Mouse (Mus musculus) forebrain, postnatal 0 days (tissue): Measurements from ENCODE around the gene Hyal1. TPM values are rescaled to one million over a fixed set of nuclear protein-coding genes. Genes with fewer than 3 reads are reported as not detected.

ENCODE experiments used
- ATAC-seq: fragments of 200-750 bp; cut with Nextera tagmentation; 2 replicates; pipeline ENCODE4 v1.8.0; 2017; ENCODE audit warnings: mild to moderate bottlenecking, moderate library complexity
- DNase-seq: peaks from one replicate; pipeline ENCODE4 v3.0.0-alpha.2; 2015
- H3K27ac ChIP-seq: fragments of 300-500 bp; sonication (generic); 2 replicates; pipeline ENCODE4 v1.5.1; 2014; ENCODE audit warnings: low read depth, mild to moderate bottlenecking, antibody characterized with exemption, low read length, moderate library complexity, mixed read lengths
- H3K27me3 ChIP-seq: fragments of 300-500 bp; sonication (generic); 2 replicates; pipeline ENCODE4 v1.6.1; 2014; ENCODE audit warnings: mild to moderate bottlenecking, low read length, mixed read lengths; ENCODE audit not compliant: insufficient read depth
- H3K36me3 ChIP-seq: fragments of 300-500 bp; sonication (generic); 2 replicates; pipeline ENCODE4 v1.6.1; 2014; ENCODE audit warnings: mild to moderate bottlenecking, moderate library complexity; ENCODE audit not compliant: insufficient read depth
- H3K4me1 ChIP-seq: fragments of 300-500 bp; sonication (generic); 2 replicates; pipeline ENCODE4 v1.6.1; 2014; ENCODE audit warnings: antibody characterized with exemption; ENCODE audit not compliant: insufficient read depth
- H3K4me2 ChIP-seq: fragments of 300-500 bp; sonication (generic); 2 replicates; pipeline ENCODE4 v1.6.1; 2014; ENCODE audit warnings: low read depth, mild to moderate bottlenecking, moderate library complexity
- H3K4me3 ChIP-seq: fragments of 300-500 bp; sonication (generic); 2 replicates; pipeline ENCODE4 v1.5.1; 2014; ENCODE audit warnings: low read depth, low read length, mixed read lengths
- H3K9ac ChIP-seq: fragments of 300-500 bp; sonication (generic); 2 replicates; pipeline ENCODE4 v1.6.1; 2014; ENCODE audit warnings: mild to moderate bottlenecking
- H3K9me3 ChIP-seq: fragments of 300-500 bp; sonication (generic); 2 replicates; pipeline ENCODE4 v1.6.1; 2016; ENCODE audit warnings: low read length
- CTCF ChIP-seq: sonication (generic); IDR thresholded peaks from 2 replicates; pipeline ENCODE4 v1.5.1; 2016; ENCODE audit warnings: antibody characterized with exemption, control low read depth, low read depth
- WGBS: fragments of 180-500 bp; shearing (Covaris S2); extraction: QIAGEN DNeasy Blood & Tissue Kit; methylation state at CpG from one replicate; pipeline ENCODE4 v1.1.7; 2014; 5-methylcytosine and 5-hydroxymethylcytosine counted together
- polyA plus RNA-seq: library from polyadenylated mRNA; unstranded; fragments of >200 nt; fragmentation: Nextera tagmentation; extraction: Ambion mirVana; gene quantifications from 2 replicates; pipeline ENCODE4 v1.2.1, GENCODE M21; 2015
- total RNA-seq: library from RNA; depleted of rRNA; stranded (reverse); fragments of >200 nt; gene quantifications from 2 replicates; pipeline ENCODE4 v1.2.3, GENCODE M21; 2014

Gene Hyal1
- total and polyA plus RNA-seq, 2 experiments from 2014 or later, result 1.9 to 3.5 TPM

GRCm38 (mm10) chr9:107567702-107568319, 8.9 kb upstream of the Hyal1 start, which contains the start of gene Hyal2:
TSS of gene Hyal2 (plus strand) at chr9:107567945.
- Histone ChIP-seq H3K4me1 (peaks cover 33% of the 10 kb centered on the region), H3K4me3 (peak within 1 kb of the TSS; percentile 63), H3K27me3 (no peaks in the 10 kb centered on the region), H3K9me3 (no peaks in the 10 kb centered on the region), H3K4me2 (peak within 1 kb of the TSS; percentile 76), H3K36me3 (peaks cover 31% of the 10 kb centered on the region), H3K9ac (peak within 1 kb of the TSS; percentile 69), H3K27ac (peak within 1 kb of the TSS; percentile 89)
- DNase-seq (no peak), ATAC-seq (no peak)
- no peak for TF ChIP-seq CTCF
- WGBS, result 9% methylated on average over 18 of the region's 18 CpGs

- Histone ChIP-seq H3K36me3 (peaks cover 38% of the 10 kb centered on the region), H3K27ac (peak overlapping the region; percentile 89), H3K4me3 (peak overlapping the region; percentile 63), H3K27me3 (no peaks in the 10 kb centered on the region), H3K9me3 (no peaks in the 10 kb centered on the region), H3K9ac (peak overlapping the region; percentile 69), H3K4me2 (peak overlapping the region; percentile 76), H3K4me1 (peaks cover 32% of the 10 kb centered on the region)
- TF ChIP-seq CTCF, result no peak; the same call in 1 of the 2 replicates
- DNase-seq (peak; percentile 94), ATAC-seq (peak; percentile 93)
- WGBS, result under 1% methylated on average over 41 of the region's 41 CpGs
Observed at GRCm38 (mm10) chr9:107568331-107569261, 8.1 kb upstream of the Hyal1 start.

GRCm38 (mm10) chr9:107569270-107569669, 7.5 kb upstream of the Hyal1 start:
- Histone ChIP-seq H3K4me2 (peak overlapping the region; percentile 76), H3K27me3 (no peaks in the 10 kb centered on the region), H3K9ac (peak overlapping the region; percentile 69), H3K4me1 (peaks cover 25% of the 10 kb centered on the region), H3K27ac (peak overlapping the region; percentile 89), H3K9me3 (no peaks in the 10 kb centered on the region), H3K36me3 (peaks cover 41% of the 10 kb centered on the region), H3K4me3 (peak overlapping the region; percentile 63)
- 0 out of 2 replicates have a peak, but pooled peaks have one; percentile 23 for TF ChIP-seq CTCF
- 0% methylated on average over 21 of the region's 23 CpGs for WGBS
- DNase-seq (no peak), ATAC-seq (peak; percentile 17)

GRCm38 (mm10) chr9:107570016-107570415, 6.7 kb upstream of the Hyal1 start:
- no peaks in the 10 kb centered on the region for H3K9me3 ChIP-seq
- peaks cover 24% of the 10 kb centered on the region for H3K4me1 ChIP-seq
- no peaks in the 10 kb centered on the region for H3K27me3 ChIP-seq
- ATAC-seq, result no peak
- peak overlapping the region; percentile 63 for H3K4me3 ChIP-seq
- peak overlapping the region; percentile 76 for H3K4me2 ChIP-seq
- no peak for TF ChIP-seq CTCF
- no peak for DNase-seq
- H3K27ac ChIP-seq, result peak overlapping the region; percentile 89; the same call in 1 of the 2 replicates
- H3K9ac ChIP-seq, result peak overlapping the region; percentile 69
- 37% methylated on average over 13 of the region's 13 CpGs for WGBS
- peaks cover 40% of the 10 kb centered on the region for H3K36me3 ChIP-seq

GRCm38 (mm10) chr9:107570845-107571244, 5.9 kb upstream of the Hyal1 start:
- Histone ChIP-seq H3K9me3 (no peaks in the 10 kb centered on the region), H3K9ac (no peak overlapping the region), H3K27ac (0 out of 2 replicates have a peak overlapping the region, but pooled peaks have one; percentile 4), H3K4me1 (peaks cover 24% of the 10 kb centered on the region), H3K4me3 (0 out of 2 replicates have a peak overlapping the region, but pooled peaks have one; percentile 63), H3K36me3 (peaks cover 34% of the 10 kb centered on the region), H3K27me3 (no peaks in the 10 kb centered on the region), H3K4me2 (peak overlapping the region; percentile 76)
- DNase-seq (no peak), ATAC-seq (no peak)
- TF ChIP-seq CTCF, result no peak
- WGBS, result 94% methylated on average over 21 of the region's 21 CpGs

- H3K4me3 ChIP-seq, result no peak overlapping the region
- peaks cover 34% of the 10 kb centered on the region for H3K36me3 ChIP-seq
- H3K4me1 ChIP-seq, result peaks cover 24% of the 10 kb centered on the region
- H3K27ac ChIP-seq, result no peak overlapping the region
- no peak for TF ChIP-seq CTCF
- H3K9ac ChIP-seq, result no peak overlapping the region
- H3K9me3 ChIP-seq, result no peaks in the 10 kb centered on the region
- 93% methylated on average over 22 of the region's 22 CpGs for WGBS
- H3K4me2 ChIP-seq, result no peak overlapping the region
- H3K27me3 ChIP-seq, result no peaks in the 10 kb centered on the region
- no peak for ATAC-seq
- DNase-seq, result no peak
Observed at GRCm38 (mm10) chr9:107571534-107572326, 5.0 kb upstream of the Hyal1 start.
